Mouse (Mus musculus): Measurements from ENCODE around the gene Ube2b.
A peak's percentile ranks its signal among the peaks of the same experiment; 100 is the strongest.

Gene Ube2b

DNA sequence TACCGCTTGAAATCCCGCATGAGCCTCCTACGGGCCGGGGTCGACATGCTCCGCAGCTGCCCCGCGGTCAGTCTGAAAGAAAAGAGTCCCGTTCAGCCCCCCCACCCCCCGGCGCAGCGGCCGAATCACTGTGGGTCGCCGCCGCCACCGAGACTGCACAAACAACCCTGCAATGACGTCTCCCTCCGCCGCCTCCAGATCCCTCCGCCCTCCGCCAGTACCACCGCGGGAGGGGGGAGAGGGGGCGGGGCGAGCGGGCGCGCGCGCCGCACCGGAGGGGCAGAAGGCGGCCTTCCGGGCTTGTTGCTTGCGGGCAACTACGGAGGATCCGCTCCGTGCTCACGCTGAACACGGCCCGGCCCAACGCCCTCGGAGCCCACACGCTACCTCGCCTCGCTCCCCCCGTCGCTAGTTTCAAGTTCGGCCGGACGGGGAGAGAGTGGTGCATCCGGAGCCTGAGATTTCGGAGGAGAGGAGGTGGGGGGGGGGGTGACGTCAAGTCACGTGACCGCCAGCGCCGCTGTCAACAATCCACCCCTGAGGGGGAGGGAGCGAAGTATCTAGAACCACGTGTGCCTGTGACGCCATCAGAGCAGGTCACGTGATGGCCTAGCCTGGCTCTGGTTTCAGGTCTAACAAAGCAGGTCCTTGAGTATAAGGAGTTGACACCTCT, at the start of gene Ube2b:
Gene Ube2b (minus strand): TSS at position 473 of the 673 bp plus-strand sequence.
- peak; percentile 72; the same call in 1 of the 2 replicates for TF ChIP-seq GATA4 (IDR thresholded peaks at IDR 0.05; ENCODE audit: insufficient replicate concordance, low read length)

DNA sequence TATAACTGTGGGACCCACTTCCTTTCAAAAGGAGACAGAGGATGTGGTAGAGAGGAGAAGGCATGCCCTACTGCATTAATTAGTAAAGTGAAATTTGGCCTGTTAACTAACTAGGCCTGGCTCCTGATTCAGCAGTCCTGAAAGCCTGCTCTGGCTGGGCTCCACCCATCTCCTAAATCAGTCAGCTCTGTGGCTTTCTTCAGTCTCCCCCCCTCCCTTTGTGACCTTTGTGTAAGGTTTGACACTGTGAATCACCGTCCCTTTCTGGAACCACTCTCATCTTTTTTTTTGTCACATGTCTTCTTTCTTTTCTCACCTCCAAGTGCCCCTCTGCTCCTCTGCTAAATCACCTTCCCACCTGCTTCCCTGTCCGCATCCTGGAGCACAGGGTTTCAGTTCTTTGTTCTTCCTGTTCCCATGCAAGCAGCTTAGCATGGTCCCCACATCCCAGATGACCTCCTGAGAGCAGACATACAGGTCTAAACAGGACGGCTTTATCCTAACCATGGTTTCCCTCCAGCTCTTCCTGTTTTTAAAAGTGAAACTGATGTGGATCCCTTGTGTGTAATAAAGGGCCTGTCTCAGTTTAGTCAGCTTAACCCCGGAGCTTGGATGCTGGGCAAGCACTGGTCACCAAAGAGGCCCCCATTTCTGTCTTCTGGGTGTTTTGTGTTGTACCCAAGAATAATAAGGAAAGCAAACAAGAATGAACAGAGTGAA, 46.0 kb upstream of the Ube2b start:
- TF ChIP-seq GATA4 (IDR thresholded peaks at IDR 0.05; ENCODE audit: insufficient replicate concordance, low read length), result no peak

DNA sequence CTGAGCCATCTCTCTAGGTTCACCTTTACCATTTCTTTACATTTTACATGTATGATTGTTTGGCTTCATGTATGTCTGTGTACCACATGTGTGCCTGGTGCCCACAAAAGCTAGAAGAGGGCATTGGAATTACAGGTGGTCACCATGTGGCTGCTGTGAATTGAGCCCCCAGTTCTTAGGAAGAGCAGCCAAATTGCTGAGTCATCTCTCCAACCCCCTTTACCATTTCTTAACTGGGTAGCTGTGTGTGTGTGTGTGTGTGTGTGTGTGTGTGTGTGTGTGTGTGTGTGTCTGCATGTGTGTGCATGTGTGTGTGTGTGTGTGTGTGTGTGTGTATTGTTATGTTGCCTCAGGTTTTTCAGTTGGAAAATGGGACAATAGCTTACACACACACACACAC, 43.6 kb upstream of the Ube2b start:
- TF ChIP-seq GATA4 (IDR thresholded peaks at IDR 0.05; ENCODE audit: insufficient replicate concordance, low read length), result no peak

DNA sequence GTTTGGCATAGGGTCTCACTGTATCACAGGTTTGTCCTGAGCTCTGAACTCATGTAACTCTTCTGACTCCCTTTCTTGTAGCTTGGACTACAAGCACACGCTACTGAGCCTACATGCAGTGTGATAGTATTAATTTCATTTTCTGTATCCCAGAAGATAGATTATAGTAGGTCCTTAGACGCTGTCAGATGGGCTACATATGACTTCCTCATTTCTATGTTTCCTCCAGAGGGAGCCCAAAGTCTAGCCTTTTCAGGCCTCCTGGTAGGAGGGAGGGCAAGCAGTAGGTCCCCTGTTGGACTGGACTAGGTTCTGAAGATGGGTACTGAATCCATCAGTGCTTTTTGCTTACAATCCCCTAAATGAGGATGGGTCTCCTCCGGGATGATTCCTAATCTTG, 42.7 kb upstream of the Ube2b start:
- TF ChIP-seq GATA4 (IDR thresholded peaks at IDR 0.05; ENCODE audit: insufficient replicate concordance, low read length), result no peak

DNA sequence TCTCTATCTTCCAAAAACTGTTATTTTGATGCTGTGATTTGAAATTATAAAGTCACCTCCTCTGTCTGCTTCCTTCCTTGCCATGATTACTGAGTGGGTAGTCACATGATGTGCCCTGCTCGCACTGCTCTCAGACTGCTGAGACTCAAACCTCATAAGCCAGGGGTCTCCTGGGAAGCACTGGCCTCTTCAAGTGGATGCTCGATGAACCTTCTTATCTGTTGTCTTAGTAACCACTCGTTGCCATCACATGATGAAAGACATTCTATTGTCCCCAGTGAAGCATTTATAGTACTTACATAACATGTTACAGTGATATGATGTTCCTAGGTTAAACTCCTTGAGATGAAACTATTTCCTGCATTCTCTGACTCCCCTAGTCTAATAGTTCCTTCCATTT, 37.1 kb upstream of the Ube2b start:
- TF ChIP-seq GATA4 (IDR thresholded peaks at IDR 0.05; ENCODE audit: insufficient replicate concordance, low read length), result no peak

DNA sequence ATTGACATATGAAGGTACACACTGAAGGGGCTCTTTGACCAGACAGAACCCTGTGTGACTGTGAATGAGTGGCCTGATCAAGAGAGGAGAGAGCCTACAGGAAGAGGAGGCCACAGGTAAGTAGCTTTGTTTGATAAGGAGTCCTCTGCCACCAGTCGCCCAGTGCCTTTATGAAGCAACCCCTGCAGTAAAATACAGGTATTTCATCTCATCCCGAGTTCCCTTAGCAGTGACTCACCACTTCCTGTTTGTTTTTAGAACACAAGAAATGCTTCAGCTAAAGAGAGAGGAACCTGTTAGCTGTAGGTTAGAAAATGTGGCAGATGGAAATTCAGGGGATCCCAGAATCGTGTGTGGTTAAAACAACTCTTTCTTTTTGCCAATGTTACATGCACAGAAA, 35.3 kb upstream of the Ube2b start:
- TF ChIP-seq GATA4 (IDR thresholded peaks at IDR 0.05; ENCODE audit: insufficient replicate concordance, low read length), result no peak

DNA sequence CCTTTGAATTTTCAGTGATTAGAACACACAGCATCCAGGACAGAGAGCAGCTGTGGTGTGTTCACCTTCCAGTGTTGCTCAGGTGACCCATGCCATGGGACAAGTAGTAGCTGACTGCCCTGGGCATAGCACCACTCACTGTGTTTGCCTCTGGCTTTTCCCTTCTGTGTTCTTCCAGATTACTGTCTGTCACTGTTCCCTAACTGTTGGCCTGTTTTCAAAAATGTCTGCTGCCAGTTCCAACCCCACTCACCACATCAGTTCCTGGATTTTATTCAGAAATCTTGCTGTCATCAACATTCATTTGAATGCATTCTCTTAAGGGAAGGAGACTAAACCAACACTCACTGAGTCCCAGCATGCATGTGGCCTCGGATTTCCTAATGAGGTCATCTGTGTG, 33.4 kb upstream of the Ube2b start:
- no peak for TF ChIP-seq GATA4 (IDR thresholded peaks at IDR 0.05; ENCODE audit: insufficient replicate concordance, low read length)

DNA sequence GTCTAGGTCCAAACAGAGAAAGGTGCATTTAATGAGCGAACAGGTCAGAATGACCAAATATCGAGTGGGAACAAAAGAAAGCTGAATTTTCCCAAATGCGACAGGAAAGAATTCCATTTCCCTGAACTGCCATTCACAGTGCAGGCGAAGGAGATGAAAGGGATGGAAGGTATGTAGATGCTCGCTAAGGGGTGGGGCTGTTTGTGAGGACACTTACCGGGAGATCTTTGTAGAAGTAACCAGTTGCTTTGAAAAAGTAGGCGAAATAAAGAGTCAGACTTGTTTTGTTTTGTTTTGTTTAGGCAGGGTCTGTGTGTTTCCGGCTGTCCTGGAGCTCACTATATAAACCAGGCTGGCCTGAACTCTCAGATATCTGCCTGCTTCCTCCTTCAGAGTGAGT, 31.8 kb upstream of the Ube2b start:
- no peak for TF ChIP-seq GATA4 (IDR thresholded peaks at IDR 0.05; ENCODE audit: insufficient replicate concordance, low read length)

DNA sequence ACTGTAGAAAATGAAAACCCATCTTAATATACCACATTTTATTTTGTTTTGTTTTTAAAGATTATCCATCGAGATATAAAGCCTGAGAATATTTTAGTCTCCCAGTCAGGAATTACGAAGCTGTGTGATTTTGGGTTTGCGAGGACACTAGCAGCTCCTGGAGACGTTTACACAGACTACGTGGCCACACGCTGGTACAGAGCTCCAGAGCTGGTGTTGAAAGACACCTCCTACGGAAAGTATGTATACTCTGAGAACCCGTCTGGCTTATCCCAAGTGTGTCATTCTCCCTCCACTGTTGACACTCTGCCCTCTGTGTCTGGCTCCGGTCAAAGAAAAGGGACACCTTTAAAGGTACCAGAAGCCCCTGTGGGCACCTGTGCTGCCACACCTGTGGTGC, 17.7 kb upstream of the Ube2b start:
- no peak for TF ChIP-seq GATA4 (IDR thresholded peaks at IDR 0.05; ENCODE audit: insufficient replicate concordance, low read length)

DNA sequence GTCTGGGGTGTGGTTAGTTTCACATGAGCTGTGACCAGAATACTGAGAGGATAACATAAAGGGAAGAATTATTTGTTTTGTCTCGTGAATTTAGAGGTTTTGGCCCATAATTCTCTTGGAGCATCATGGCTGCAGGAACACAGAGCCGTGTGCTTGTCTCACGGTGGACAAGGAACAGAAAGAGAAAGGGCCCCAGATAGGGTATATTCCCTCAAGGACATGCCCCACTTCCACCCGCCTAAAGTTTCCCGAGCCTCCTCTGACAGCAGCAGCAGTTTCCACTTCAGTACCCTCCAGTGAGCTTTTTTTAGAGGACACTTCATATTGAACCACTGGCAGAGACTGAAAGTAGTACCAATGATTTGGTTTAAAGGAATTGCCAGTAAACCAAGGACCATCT, 11.0 kb upstream of the Ube2b start:
- no peak for TF ChIP-seq GATA4 (IDR thresholded peaks at IDR 0.05; ENCODE audit: insufficient replicate concordance, low read length)

DNA sequence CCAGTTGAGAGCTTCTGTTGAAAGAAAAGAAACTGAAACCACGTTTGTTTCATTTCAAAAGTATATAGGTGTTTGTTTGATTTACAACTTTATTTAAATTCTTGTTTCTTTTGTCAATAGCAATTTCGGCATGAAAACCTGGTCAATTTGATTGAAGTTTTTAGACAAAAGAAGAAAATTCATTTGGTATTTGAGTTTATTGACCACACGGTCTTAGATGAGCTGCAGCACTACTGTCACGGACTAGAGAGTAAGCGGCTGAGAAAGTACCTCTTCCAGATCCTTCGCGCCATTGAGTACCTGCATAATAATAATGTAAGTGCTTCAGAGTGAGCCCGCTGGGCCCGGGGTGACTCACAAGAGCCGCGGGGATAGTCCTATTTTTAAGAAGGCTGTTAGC, 10.4 kb upstream of the Ube2b start:
- TF ChIP-seq GATA4 (IDR thresholded peaks at IDR 0.05; ENCODE audit: insufficient replicate concordance, low read length), result no peak

DNA sequence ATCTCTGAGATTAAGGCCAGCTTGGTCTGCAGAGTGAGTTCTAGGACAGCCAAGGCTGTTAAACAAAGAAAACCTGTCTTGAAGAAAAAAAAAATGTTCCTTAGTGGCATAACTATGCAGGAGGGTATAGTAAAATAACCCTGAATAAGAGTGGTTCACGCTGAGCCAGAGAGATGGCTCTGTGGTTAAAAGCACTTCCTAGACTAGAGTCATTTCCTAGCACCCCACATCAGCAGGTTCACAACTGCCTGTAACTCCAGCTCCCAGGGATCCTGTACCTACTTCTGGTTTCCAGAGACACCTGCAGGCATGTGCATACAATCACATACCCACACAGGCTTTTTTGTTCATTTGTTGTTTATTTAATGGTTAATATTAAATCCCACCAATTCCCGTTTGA, 5.0 kb upstream of the Ube2b start:
- TF ChIP-seq GATA4 (IDR thresholded peaks at IDR 0.05; ENCODE audit: insufficient replicate concordance, low read length), result no peak

DNA sequence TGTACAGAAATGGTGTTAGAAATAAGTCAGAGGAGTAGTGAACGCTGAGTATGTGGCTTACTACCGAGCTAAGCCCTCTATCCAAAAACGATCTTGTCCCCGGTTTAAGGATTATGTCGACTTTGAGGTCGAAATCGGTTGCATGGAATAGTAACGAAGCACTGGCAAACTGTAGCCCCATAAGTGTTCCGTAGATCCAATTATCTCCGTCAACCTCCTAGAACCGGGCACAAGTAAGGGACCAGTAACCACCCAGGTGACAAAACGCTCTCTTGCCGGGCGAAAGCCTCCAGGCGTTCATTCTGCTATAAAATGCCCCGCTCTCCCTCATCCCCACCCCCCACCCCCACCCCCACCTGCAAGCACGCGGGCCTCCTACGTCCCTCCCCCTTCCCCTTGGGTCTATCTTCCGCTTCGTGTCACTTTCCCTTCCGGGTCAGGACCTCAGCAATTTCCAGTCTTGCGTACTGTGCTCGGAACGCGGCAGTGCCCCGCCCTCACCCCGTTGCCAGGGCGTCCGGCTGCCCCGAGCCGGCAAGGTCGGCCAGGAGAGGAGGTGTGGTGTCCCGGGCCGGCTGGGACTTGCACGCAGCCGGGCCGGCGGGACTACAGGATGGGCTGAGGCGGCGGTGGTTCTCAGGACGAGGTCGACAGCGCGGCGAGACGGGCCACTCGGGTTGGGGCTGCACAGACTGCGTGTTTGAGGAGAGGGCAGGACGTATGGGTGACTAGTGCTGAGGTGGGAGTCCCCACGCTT, 3.4 kb upstream of the Ube2b start, which contains the start of gene Cdkl3:
Gene Cdkl3 (plus strand): TSS at position 450 of the 757 bp plus-strand sequence.
- peak; percentile 41; the same call in 1 of the 2 replicates for TF ChIP-seq GATA4 (IDR thresholded peaks at IDR 0.05; ENCODE audit: insufficient replicate concordance, low read length)

DNA sequence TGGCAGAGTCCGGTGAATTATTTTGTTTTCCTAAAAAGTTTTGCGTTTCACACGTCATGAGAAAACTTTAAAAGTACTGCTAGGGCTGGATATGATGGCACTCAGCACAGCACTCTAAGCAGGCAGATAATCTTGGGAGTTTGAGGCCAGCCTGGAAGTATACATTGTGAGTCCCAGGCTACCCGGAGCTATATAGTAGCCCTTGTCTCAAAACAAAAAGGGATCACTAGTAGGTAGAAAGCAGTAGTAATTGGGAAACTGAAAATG, 2.9 kb upstream of the Ube2b start:
- no peak for TF ChIP-seq GATA4 (IDR thresholded peaks at IDR 0.05; ENCODE audit: insufficient replicate concordance, low read length)

DNA sequence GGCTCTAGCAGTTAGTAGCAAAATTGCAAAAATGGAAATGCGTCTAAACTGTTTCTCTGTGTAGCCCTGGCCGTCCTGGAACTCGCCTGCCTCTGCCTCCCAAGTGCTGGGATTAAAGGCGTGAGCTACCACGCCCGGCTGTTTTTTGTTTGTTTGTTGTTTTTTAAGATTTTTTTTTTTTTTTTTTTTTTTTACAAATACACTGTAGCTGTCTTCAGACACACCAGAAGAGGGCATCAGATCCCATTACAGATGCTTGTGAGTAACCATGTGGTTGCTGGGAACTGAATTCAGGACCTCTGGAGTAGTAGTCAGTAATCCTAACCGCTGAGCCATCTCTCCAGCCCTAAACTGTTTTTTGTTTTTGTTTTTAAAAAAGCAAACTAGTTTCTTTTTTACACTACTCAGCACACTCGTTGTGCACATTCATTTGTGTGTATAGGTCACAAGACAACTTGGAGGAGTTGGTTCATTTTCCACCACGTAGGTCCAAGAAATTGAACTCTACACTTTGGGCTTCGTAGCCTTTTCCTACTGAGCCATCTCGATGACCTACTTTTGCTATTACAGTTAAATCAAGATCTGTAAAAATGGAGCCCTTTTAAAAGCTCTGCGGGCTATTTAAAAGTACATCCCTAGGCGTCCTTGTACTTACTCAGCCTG, 2.4 kb upstream of the Ube2b start:
- TF ChIP-seq GATA4 (IDR thresholded peaks at IDR 0.05; ENCODE audit: insufficient replicate concordance, low read length), result no peak

DNA sequence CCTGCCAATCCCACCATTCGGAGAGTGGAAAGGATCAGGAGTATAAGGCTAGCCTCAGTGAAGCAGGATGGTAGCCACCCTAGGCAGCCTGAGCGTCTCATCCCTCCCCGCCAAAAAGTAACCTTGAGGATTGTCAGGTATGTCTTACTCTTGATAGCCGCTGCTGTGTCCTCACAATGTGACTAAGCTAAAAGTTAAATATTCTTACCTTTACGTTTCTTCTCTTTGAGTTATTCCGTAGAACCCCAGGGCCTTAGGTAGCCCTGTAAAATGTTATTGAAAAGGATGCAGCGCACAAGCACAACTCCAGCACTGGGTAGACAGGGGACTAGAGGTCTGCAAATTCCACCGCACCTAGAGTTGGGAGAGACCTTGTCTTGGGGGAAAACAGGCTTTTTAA, 1.3 kb upstream of the Ube2b start:
- no peak for TF ChIP-seq GATA4 (IDR thresholded peaks at IDR 0.05; ENCODE audit: insufficient replicate concordance, low read length)
